In genomic region chr10:111798851-111799281, GRCm38 (mm10) we compare ENCODE assay signal across 20 mouse cellular contexts.
DNase-seq lines count a peak whose midpoint lies in the region; ATAC-seq and TF ChIP-seq lines count a peak whose summit lies in the region.
"Had no signal": no experiment of that assay in that cellular context is flagged by ENCODE, and none has a peak within 500 bp of the region (broad histone marks: within the 10 kb centered on the region; RNA-seq: fewer than 3 reads in every experiment).

No protein-coding gene starts in this region.

- peak; percentile 27; the same call in 1 of the 2 replicates for ATAC-seq in lung, postnatal 0 days
- ATAC-seq: intestine, embryonic 15.5 days; liver, postnatal 0 days; midbrain, embryonic 13.5 days; Patski had no signal

- H3K4me1 ChIP-seq in lung, postnatal 0 days (ENCODE audit: insufficient read depth, low read depth, low read length): peaks cover 3% of the 10 kb centered on the region
- H3K4me1 ChIP-seq: intestine, embryonic 15.5 days had no signal

- H3K9ac ChIP-seq in lung, postnatal 0 days (replicated peaks; ENCODE audit: low read depth): no peak overlapping the region
- H3K9ac ChIP-seq: heart, embryonic 13.5 days; hindbrain, embryonic 15.5 days; intestine, embryonic 15.5 days; liver, postnatal 0 days; midbrain, embryonic 13.5 days; neural tube, embryonic 12.5 days had no signal

- H3K27ac ChIP-seq in lung, postnatal 0 days (ENCODE audit: low read length): peak overlapping the region; percentile 48
- H3K27ac ChIP-seq: heart, embryonic 13.5 days; hindbrain, embryonic 15.5 days; intestine, embryonic 15.5 days; midbrain, embryonic 13.5 days; neural tube, embryonic 12.5 days; stomach, postnatal 0 days had no signal

- H3K36me3 ChIP-seq in lung, postnatal 0 days (ENCODE audit: insufficient read depth, low read length): no peaks in the 10 kb centered on the region
- H3K36me3 ChIP-seq: heart, embryonic 13.5 days; hindbrain, embryonic 15.5 days; intestine, embryonic 15.5 days; midbrain, embryonic 13.5 days; neural tube, embryonic 12.5 days had no signal

- no peak for TF ChIP-seq CTCF in lung, postnatal 0 days (IDR thresholded peaks at IDR 0.05)

- WGBS in lung, postnatal 0 days: 68% methylated on average over 7 of the region's 7 CpGs

- intact Hi-C loops in left cerebral cortex, postnatal 4 days (cut with DNase I): no loop called here

- H3K4me2 ChIP-seq in lung, postnatal 0 days (replicated peaks; ENCODE audit: low read depth, low read length): no peak overlapping the region
- H3K4me2 ChIP-seq: heart, embryonic 13.5 days; hindbrain, embryonic 15.5 days; intestine, embryonic 15.5 days; midbrain, embryonic 13.5 days; neural tube, embryonic 12.5 days had no signal

- no peak for TF ChIP-seq EP300 in lung, postnatal 0 days (IDR thresholded peaks at IDR 0.05)

- H3K9me3 ChIP-seq in lung, postnatal 0 days (ENCODE audit: low read length): no peaks in the 10 kb centered on the region
- H3K9me3 ChIP-seq: heart, embryonic 13.5 days; hindbrain, embryonic 15.5 days; intestine, embryonic 15.5 days; midbrain, embryonic 13.5 days; neural tube, embryonic 12.5 days had no signal

- no peaks in the 10 kb centered on the region for H3K27me3 ChIP-seq in lung, postnatal 0 days (replicated peaks; ENCODE audit: insufficient read depth, low read length)
- H3K27me3 ChIP-seq: heart, embryonic 13.5 days; hindbrain, embryonic 15.5 days; intestine, embryonic 15.5 days; neural tube, embryonic 12.5 days; Patski had no signal

- DNase-seq in cerebellum, postnatal 10 days: peak; percentile 42 to 57
- DNase-seq in cerebellum, adult 18-20 months: no peak
- DNase-seq in heart, adult 11 months: peak; percentile 66
- no peak for DNase-seq in heart, postnatal 4 days
- peak; percentile 68 for DNase-seq in lung, postnatal 0 days (ENCODE audit: low spot score)
- DNase-seq in lung, postnatal 14 days: no peak
- no peak for DNase-seq in left cerebral cortex, postnatal 4 days
- no peak for DNase-seq in adrenal gland, postnatal 36 days
- DNase-seq: adrenal gland, adult 8-10 months; kidney, adult 9 months; kidney, postnatal 25 days; liver, postnatal 0 days; right cerebral cortex, postnatal 4 days had no signal

- no peak overlapping the region for H3K4me3 ChIP-seq in lung, postnatal 0 days (ENCODE audit: low read depth, low read length)
- H3K4me3 ChIP-seq: heart, embryonic 13.5 days; hindbrain, embryonic 15.5 days; intestine, embryonic 15.5 days; midbrain, embryonic 13.5 days; neural tube, embryonic 12.5 days had no signal

Comparison
In these comparisons a context has a peak if more than half of its experiments do, and no peak if none do; other contexts are left out.
1. DNase-seq: peak in cerebellum, postnatal 10 days (2 of 2), heart, adult 11 months (single experiment) and lung, postnatal 0 days (single experiment); none in cerebellum, adult 18-20 months (0 of 2), heart, postnatal 4 days (single experiment), lung, postnatal 14 days (single experiment), left cerebral cortex, postnatal 4 days (single experiment) and adrenal gland, postnatal 36 days (0 of 2).